Mouse (Mus musculus): ENCODE measurements around the gene Gm10260.

Gm10260 gene

GRCm38 (mm10) chr13:97760532-97760931 lies at the start of gene Gm10260:
TSS of gene Gm10260 (minus strand) at chr13:97760632.
- no peak for DNase-seq (ENCODE audit: extremely low spot score, low read depth, low spot score)

- DNase-seq (ENCODE audit: extremely low spot score, low read depth, low spot score) = no peak
Measured at GRCm38 (mm10) chr13:97809828-97810227, 49.4 kb upstream of the Gm10260 start.

GRCm38 (mm10) chr13:97805907-97806306 lies 45.5 kb upstream of the Gm10260 start:
- DNase-seq (ENCODE audit: extremely low spot score, low read depth, low spot score) = no peak

- no peak for DNase-seq (ENCODE audit: extremely low spot score, low read depth, low spot score)
Measured at GRCm38 (mm10) chr13:97802386-97802785, 42.0 kb upstream of the Gm10260 start.

GRCm38 (mm10) chr13:97797462-97797861 lies 37.0 kb upstream of the Gm10260 start:
- DNase-seq (ENCODE audit: extremely low spot score, low read depth, low spot score) = no peak

- DNase-seq (ENCODE audit: extremely low spot score, low read depth, low spot score) = no peak
Measured at GRCm38 (mm10) chr13:97794780-97795179, 34.3 kb upstream of the Gm10260 start.

GRCm38 (mm10) chr13:97793932-97794331 lies 33.5 kb upstream of the Gm10260 start:
- no peak for DNase-seq (ENCODE audit: extremely low spot score, low read depth, low spot score)

- DNase-seq (ENCODE audit: extremely low spot score, low read depth, low spot score) = no peak
Measured at GRCm38 (mm10) chr13:97791664-97792063, 31.2 kb upstream of the Gm10260 start.

- DNase-seq (ENCODE audit: extremely low spot score, low read depth, low spot score) = no peak
Measured at GRCm38 (mm10) chr13:97789782-97790450, 29.5 kb upstream of the Gm10260 start.

GRCm38 (mm10) chr13:97785167-97785835 lies 24.9 kb upstream of the Gm10260 start:
- DNase-seq (ENCODE audit: extremely low spot score, low read depth, low spot score) = peak; percentile 61

GRCm38 (mm10) chr13:97783423-97784143 lies 23.2 kb upstream of the Gm10260 start:
- DNase-seq (ENCODE audit: extremely low spot score, low read depth, low spot score) = no peak

GRCm38 (mm10) chr13:97782063-97782462 lies 21.6 kb upstream of the Gm10260 start:
- DNase-seq (ENCODE audit: extremely low spot score, low read depth, low spot score) = no peak

- DNase-seq (ENCODE audit: extremely low spot score, low read depth, low spot score) = no peak
Measured at GRCm38 (mm10) chr13:97781637-97782036, 21.2 kb upstream of the Gm10260 start.

- no peak for DNase-seq (ENCODE audit: extremely low spot score, low read depth, low spot score)
Measured at GRCm38 (mm10) chr13:97780556-97780955, 20.1 kb upstream of the Gm10260 start.

GRCm38 (mm10) chr13:97779657-97780445 lies 19.4 kb upstream of the Gm10260 start:
- no peak for DNase-seq (ENCODE audit: extremely low spot score, low read depth, low spot score)

GRCm38 (mm10) chr13:97778698-97779194 lies 18.3 kb upstream of the Gm10260 start:
- no peak for DNase-seq (ENCODE audit: extremely low spot score, low read depth, low spot score)

GRCm38 (mm10) chr13:97777667-97778066 lies 17.2 kb upstream of the Gm10260 start:
- no peak for DNase-seq (ENCODE audit: extremely low spot score, low read depth, low spot score)

- no peak for DNase-seq (ENCODE audit: extremely low spot score, low read depth, low spot score)
Measured at GRCm38 (mm10) chr13:97776702-97777101, 16.3 kb upstream of the Gm10260 start.

GRCm38 (mm10) chr13:97775907-97776306 lies 15.5 kb upstream of the Gm10260 start:
- no peak for DNase-seq (ENCODE audit: extremely low spot score, low read depth, low spot score)

GRCm38 (mm10) chr13:97774740-97775425 lies 14.5 kb upstream of the Gm10260 start:
- DNase-seq (ENCODE audit: extremely low spot score, low read depth, low spot score) = no peak
